Mouse (Mus musculus): ENCODE results near the gene Csrnp3.

Gene Csrnp3

DNA sequence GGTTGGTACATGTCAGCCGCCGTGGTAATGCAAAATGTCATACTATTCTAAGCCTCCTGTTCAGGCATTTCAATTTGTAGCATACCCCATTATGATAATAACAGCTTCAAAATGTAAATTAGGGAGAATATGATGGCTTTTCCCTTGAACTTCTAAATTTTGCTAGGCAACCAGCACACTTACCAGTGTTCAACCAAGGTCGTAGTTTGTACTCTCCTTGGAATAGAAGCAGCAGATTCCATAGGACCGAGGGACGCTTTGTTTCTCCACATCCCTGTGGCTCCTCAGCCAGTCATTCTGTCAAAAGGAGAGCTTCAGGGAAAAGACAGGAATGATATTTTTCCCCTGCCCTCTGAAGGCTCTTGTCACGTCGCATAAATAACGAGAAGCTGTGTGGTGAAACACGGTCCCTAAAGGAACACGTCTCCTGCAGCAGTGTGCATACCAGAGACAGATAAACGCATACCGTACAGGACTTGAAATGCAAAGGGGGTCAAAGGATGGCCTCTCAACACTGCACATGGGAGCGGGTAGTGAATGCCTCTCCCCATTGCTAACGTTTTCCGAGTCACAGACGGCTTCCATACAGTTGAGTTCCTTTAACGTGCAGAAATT, 108.3 kb downstream of the Csrnp3 start:
- peak; percentile 59 for DNase-seq

DNA sequence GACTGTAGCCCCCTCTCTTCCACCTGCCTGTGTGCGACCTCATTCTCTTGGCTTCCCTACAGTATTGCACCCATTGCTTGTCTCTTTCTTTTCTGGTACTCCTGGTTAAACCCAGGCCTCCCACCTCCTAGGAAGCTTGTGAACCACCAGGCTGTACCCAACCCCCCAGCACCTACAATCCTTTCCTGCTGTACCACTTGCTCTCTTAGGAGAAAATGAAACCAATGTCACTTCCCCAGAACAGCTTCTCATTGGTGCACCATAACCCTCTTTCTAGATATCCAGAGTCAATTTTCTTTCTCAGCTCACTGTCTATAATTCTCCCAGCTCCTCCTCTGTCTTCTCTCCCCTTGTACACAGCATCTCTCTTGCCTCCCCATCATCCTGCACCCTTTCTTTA, 110.2 kb downstream of the Csrnp3 start:
- no peak for DNase-seq

DNA sequence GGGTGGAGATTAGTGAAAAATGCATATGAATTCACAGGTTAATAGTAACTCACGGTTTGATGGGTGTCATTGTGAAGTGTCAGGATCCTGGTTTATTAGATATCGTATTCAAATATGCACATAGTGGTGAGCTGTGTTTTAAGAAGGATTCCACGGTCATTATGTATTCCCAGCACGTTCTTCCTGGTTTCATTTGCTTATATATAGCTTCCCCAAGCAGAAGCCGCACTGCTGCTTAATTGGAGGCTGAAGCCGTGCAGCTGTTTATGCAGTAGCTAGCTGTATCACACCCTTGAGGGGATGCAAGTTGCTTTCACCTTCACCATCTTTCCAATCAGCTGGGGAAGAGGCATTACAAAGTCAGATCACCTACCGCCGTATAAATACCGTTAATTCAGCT, 111.2 kb downstream of the Csrnp3 start:
- no peak for DNase-seq

DNA sequence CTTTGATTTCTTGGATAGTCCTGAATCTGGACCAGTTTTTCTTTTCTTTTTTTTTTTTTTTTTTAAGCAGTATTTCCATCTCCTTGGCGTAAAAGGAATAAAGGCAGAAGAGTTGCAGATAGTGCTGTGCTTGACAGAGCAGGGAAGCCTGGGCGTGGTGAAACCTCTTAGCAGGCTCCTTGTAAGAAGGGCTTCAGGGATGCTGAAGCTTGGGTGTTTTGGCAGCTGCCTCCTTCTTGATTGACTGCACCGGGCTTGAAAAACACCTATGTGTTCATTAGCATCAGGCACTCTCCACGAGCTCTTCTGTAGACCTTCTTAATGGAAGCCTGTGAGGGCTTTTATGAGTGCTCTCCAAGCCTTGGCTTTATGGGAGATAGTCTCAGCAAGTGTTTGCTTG, 117.9 kb downstream of the Csrnp3 start:
- no peak for DNase-seq

DNA sequence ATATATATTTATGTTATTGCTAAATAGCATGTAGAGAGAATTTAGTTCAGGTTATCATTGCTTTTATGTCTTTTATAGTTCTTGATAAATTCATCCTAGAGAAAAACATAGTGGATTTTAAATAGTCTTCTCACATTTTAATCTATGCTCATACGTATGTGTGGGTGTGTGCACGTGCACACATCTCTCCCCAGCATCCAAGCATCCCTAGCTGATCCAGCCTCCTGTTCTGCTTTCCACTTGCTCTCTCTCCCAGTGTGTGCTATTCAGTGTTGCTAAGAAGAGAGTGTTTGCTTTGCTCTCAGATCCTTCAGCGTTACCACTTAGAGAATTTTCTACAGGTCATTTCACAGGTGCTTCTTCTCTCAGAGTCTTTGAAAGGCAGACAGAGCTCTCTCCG, 123.2 kb downstream of the Csrnp3 start:
- no peak for DNase-seq

DNA sequence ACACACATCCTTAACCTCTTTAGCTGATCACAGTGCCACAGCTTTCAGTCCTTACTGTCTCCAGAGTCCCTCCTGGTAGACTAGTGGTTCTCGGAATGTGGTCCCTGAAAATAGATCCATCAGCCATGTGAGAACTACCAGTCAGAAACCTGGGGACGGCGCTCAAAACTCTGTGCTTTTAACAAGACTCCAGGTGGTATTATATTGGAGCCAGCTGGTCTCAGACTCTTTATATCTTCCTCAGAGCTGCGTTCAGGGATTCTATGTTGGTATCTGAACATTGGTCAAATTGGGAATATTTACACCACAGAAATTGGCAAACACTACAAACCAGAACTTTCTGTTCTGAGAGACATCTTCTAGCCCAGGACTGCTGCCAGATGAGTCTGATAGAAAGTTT, 128.3 kb downstream of the Csrnp3 start:
- no peak for DNase-seq

DNA sequence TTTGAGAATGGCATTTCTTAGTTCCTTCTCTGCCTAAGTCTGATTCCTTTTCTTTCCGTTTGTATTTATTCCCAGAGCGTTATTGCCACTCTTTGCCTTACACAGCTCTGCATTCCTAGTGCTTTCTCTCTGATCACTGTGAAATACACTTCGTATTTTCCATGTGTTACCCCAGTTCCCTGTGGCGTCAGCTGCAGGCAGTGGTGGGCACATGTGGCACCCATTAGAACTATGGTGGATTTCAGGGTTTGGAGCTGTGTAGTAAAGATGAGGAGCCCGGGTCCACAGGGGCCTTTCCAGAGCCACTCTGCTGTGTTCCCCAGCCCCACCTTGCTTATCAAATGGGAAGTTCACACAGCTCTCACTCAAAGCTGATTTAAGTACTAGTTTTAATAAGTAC, 129.8 kb downstream of the Csrnp3 start:
- no peak for DNase-seq

DNA sequence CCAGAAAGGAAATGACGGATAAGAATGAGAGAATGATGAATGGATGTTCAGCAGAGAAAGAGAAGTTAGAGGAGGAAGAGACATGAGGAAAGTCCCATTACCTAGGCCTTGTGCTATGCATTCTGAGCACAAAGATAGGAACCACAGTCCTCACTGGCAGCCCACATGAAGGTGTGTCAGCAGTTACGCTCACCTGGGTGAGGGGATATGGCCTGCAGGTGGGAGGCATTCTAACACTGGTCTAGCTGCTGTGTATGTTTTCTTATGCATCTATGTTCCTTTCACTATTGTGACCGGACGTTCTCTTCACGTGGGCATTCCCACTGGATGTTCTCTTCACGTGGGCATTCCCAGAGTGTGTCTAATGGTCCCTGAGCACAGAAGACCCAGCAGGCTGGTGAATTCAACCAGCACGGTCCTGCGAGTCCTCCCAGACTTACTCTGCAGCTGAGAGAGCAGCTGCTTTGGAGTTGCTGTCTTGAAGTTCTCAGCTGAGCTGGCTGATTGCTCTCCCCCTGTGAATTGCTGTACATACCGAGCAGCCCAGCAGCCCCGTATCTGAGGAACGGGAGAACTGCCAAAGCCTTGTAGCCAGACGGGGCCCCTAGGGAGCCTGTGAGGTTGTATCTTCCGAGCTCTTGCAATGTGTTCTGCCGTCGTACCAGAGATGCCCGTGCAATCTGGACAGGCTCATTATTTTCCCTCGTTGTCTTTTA, 133.9 kb downstream of the Csrnp3 start:
- peak; percentile 50 for DNase-seq

DNA sequence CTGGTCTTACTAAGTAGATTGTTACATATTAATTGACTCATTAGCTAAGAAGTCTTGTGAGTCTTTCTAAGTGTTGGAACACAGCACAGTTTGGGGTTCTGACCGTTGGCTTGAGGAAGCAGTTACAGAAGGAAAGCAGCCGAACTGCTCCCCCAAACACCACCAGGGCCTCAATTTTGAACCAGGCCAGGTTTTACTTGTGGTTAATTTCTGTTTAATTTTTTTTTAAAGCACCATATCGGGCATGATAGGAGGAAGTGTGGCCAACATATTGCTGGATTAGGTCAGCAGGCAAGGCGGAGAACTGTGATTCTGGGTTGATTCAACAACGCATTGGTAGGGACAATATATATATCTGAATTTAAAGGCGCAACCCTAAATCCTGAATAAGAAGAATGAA, 135.9 kb downstream of the Csrnp3 start:
- DNase-seq = no peak

DNA sequence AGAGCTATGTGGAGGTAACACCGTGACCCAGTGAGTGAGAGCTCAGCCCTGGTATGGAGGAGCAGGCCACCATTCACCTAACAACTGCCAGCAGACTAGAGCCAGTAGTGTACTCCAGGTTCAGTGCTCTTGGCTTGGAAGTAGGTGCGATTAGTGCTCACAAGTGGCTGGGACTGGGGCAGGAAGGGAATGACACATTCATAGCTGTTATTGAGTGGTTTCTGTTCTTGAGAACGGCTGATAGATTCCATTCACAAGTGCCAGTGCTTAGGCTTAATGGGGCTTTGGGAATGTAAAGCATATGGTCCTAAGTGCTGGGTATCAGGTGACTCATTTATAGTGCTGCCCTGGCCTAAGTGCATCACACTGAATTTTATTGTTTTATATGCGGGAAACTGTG, 136.4 kb downstream of the Csrnp3 start:
- DNase-seq = no peak

DNA sequence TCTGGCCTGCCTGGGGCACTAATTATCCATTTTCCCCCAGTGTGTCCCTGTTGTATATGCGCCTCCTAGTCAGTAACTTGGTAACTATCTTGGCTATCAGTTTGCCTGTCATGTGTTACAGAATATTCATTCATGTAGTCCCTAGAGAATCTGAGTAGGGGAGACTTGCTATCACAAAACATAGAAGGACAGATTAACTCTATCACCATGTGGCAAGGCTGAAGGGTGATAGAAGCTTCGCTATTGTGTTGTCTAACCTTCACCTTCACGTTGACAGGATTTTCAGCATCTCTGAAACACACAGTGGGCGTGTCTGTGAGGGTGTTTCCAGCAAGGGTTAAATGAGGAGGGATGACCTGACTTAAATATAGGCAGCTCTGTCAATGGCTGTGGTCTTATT, 140.1 kb downstream of the Csrnp3 start:
- no peak for DNase-seq

DNA sequence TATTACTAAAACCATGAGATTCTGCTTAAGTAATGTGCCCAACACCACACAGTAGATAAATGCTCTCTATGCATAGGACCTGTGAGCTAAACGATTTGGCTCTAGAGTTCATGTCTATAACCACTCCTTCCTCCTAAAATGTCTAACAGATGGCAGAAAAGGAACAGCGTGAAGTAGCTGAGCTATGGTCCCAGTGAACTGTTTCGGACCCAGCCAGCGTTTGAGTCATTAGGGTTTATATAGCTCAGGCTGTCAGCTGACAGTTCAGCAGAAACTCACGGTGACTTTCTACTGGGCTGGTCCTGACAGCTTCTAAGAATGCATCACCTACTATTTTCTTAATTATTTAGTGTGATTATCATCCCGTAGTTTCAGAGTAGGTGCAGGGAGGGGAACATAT, 141.5 kb downstream of the Csrnp3 start:
- DNase-seq = no peak

DNA sequence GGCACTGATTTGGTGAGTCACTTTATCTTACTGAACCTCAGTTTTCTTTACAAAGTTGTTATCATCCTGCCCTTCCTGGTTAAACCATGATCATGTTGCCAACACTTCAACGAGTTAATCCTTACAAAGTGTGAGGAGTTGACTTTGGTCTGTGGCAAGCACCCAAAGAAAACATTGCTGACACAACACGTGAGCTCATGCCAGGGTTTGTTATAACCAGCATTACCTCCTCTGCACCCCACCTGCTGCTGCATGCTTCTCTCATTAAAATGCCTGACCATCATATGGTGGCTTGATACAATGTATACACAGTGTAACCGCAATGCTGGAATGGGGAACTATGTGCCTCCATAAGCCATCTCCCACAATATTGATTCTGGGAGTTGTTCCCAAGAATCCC, 142.0 kb downstream of the Csrnp3 start:
- DNase-seq = no peak

DNA sequence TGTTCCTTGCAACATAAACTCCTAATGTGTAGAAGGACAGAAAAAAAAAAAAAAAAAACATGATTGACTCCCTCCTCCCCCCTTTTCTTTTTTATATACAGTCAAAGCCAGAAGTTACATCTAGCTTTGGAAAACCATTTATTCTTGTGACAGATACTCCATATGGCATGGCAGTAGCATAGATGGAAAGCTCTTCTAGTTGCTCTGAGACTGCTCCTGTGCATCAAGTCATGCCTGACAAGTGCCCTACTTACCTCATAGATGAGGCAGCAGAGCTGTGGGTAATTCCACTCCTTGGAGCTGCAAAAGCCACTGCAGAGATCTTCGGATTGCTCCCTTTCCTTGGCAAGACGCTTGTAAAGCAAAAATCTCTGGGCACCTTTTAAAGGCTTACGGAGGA, 143.2 kb downstream of the Csrnp3 start:
- no peak for DNase-seq

DNA sequence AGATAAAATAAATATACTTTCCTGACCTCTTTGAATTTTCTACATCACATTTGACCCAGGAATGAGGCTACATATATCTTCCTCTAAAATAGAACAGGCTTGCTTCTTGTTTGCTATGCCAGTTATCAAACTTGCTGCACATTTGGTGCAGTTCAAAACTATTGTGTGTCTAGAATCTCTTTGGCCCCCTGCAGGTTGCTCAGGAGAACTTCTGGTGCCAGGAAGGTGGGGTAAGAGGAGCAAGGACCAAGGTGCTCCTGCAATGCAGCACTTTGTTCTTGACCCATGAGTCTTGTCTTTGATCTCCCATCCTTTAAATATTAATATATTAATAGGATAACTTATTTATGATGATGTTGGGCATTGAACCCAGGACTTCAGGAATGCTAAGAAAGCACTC, 144.5 kb downstream of the Csrnp3 start:
- peak; percentile 23 for DNase-seq

DNA sequence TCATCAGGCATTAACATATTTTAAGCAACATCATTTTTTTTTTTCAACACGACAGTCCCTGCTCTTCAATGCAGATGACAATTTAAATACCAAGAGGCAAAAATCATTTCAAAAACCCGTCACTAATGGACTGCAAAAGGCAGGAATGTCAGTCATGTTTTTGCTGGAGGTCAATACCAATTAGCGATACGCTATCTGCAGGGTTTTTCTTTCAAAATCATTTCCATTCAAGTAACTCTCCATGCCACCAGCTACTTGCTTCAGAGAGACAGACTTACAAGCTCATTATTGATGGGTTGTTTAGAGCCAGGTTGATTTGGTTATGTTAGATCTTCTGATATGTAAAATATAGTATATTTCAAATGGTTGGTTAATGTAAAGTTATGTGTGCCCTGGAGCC, 145.2 kb downstream of the Csrnp3 start:
- peak; percentile 43 for DNase-seq

DNA sequence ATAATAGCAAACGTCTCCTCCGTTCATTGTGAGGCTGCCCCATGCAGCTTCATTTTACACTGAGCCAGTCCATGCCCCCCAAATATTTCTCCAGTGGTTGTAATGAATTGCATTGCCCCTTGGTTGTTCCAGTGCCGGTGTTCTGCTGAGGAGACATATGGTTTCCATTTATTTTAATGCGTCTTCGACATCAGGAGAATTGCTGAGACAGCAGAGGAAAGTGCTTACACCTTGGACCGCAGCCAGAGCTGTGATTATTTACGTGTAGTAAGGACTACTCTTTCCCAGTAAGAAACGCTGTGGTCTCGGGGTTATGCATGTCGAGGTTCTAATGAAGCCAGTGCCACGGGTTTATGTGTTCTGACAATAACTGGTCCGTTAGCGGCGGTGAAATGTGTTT, 147.8 kb downstream of the Csrnp3 start:
- peak; percentile 59 for DNase-seq

DNA sequence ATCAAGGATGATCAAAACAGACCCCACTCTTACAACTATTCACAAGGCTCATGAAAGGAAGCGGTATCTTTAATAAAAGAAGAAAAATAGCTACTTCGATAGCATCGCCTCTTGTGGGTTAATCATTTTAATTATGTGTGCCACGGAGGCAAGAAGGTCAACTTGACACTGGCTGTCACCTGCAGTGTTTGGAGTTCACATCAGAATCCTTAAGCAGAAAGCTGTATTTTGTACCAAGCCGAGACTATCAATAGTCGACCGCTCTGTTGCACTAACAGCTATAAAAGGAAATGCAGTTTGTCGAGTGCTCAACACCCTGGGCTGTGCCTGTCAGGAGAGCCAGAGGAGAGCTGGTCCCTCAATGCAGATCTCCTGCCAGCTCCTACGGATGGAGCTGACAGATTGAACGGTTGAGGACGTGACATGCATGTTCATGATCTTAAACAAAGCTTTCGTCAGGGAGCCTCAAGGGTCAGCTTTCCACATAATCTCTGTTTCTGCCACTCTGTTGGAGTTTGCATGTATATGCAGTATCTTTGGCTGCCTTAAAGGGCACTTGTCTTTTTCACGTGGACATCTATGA, 149.4 kb downstream of the Csrnp3 start:
- DNase-seq = peak; percentile 83

DNA sequence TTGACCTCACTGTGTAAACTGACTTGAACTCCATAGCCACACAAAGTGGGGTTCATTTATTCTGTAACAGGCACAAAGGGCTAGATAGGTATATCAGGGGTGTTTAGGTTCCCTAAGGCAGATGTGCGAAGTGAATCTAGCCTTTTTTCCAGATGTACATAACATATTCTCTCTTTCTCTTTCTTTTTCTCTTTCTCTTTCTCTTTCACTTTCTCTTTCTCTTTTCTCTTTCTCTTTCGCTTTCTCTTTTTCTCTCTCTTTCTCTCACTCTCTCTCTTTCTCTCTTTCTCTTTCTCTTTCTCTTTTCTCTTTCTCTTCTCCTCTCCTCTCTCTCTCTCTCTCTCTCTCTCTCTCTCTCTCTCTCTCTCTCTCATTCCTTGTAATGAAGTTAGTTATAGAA, 153.2 kb downstream of the Csrnp3 start:
- DNase-seq = no peak

DNA sequence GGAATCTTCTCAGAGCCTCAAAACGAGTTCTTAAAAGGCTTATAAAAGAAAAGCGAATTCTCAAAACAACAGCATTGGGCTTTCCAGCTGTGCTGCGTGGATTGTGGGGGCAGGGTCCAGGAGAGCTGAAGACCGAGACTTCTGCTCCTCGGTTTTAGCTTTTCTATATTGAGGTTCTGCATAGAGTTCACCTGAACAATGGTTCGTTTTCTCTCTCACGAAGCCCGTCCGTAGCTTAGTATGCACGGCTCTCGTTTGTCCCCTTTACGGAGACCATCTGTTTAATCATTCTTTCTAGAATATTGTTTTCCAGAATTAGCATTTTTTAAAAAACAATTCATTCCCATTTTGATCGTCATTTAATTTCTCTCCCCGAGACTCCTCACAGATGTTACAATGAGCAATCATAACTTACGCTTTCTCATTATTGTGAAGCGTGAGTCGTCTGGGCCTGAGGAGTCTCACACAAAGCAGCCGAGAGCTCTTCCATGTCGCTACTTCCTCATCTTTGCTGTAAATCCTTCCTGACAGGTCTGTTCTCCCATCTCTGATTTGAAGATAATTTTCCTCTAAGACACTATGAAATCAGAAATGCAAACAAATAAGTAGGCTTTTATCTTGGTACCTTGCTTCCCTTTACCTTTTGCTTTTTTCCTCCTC, 163.6 kb downstream of the Csrnp3 start:
- DNase-seq = peak; percentile 53

DNA sequence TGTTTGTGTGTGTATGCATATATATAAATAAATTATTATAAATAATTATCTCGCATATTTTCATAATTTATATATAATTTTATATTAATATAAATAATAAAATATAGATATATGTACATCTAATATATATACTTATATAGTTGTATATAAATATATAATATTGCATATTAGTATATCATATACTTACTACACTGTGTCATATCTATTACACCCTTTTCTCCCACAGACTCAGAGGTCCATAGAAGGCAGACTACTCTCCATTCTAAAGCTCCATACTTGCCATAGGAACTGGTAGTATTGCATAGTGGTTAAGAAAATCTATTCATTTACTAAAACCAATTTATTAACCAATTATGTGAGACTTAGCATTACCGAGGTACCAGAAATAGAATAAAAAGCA, 164.1 kb downstream of the Csrnp3 start:
- no peak for DNase-seq

DNA sequence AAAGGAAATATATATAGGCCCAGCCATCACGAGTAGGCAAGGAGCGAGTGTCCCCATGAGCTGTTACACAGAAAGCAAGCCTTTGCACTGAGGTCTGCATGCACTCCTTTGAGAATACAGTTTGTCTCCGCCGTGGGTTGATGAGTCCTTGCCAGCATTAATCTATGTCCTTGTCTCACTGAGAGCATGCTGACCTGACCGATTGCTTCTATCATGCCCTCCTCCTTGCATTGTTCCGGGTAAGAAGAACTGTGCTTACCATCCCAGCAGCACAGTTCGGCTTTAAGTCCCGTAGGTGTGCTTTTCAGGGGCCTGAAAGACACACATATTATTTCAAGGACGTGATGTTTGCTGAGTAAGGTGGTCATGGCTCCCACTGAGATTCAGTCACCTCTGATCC, 173.1 kb downstream of the Csrnp3 start:
- no peak for DNase-seq

DNA sequence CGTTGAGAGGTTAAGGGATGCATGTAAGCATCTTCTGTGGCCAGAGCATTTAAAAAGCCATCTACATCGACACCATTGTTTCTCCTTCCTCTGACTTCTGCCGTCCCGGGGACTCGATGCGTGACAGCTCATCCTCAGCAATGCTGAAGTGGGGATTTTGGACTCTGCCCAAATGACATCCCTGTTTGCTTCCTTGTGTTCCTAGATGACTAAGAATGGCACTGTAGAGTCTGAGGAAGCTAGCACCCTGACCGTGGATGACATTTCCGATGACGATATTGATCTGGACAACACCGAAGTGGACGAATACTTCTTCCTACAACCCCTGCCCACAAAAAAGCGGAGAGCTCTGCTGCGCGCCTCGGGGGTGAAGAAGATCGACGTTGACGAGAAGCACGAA, 173.7 kb downstream of the Csrnp3 start:
- DNase-seq = peak; percentile 45

DNA sequence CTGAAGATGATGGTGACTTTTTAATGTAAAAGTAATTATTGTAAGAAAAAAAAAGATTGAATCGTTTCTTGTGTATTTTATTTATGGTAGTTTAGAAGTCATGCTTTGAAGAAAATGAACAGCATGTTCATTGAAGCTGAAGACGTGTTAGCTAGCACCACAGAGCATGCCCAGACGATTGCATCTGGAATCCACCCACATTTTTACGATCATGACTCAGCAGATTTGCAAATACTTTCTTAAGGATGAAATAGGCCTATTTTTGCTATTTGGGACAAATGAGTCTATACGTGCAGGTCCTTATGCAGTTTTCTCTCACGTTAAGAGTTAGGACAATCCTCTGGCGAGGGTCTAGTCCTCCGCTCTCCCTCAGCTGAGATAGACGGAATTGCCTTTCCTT, 177.9 kb downstream of the Csrnp3 start:
- DNase-seq = no peak
